Comparison of ENCODE assay signal across 9 mouse cellular contexts in the genomic region with DNA sequence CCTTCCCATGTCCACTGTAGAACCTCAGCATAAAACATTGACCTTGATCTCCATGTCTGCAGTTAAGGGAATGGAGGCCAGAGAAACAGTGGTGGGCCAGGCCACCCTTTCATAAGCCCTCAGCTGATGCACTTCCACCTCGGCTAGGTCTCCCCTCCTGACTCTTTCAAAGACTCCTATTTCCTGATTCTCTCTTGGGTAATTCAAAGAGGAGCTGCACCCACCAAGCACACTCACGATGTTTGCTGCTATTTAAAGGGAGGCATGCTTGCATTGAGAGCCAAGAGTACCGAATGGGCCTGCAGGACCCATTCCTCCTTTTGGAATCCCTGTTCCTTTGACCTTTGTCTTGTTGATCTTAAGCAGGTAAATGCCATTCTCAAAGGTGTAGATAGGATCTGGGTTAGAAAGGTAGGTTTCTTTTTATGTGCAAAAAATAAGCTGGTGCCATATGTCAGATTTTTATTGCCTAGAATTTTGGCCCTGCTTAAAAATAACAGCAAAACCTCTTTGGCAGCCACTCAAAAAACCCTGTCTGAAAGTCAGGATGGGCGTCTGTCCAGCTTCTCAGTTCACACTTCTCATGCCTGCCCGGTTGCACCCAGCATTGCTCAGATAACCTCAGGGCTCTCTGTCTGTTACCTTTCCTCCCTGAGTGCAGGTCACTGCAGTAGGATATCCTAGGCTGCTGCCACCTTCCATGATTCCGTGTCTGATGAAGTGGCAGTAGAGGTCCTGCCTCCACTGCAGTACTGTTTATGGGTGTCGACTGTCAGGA.
DNase-seq lines count a peak whose midpoint lies in the region; ATAC-seq and TF ChIP-seq lines count a peak whose summit lies in the region.
"Had no signal": no experiment of that assay in that cellular context is flagged by ENCODE, and none has a peak within 500 bp of the region (broad histone marks: within the 10 kb centered on the region; RNA-seq: fewer than 3 reads in every experiment).

No protein-coding gene starts in this region.

- DNase-seq in layer of hippocampus, adult 11-12 months (ENCODE audit: low spot score): peak; percentile 32
- no peak for DNase-seq in layer of hippocampus, adult 18-20 months (ENCODE audit: low spot score in 2 of 2)
- DNase-seq in adrenal gland, postnatal 36 days: peak; percentile 19 to 44
- peak; percentile 73 for DNase-seq in gastrocnemius, adult 2 months
- peak; percentile 30 for DNase-seq in kidney, postnatal 10 days
- DNase-seq in spleen, adult 18-20 months: no peak
- DNase-seq in midbrain, embryonic 14.5 days: no peak
- no peak for DNase-seq in midbrain, embryonic 10.5 days (ENCODE audit: low spot score)

- H3K9me3 ChIP-seq in midbrain, embryonic 14.5 days (ENCODE audit: control insufficient read depth, low read length): no peaks in the 10 kb centered on the region
- H3K9me3 ChIP-seq in midbrain, embryonic 10.5 days (replicated peaks): no peaks in the 10 kb centered on the region

- H3K4me1 ChIP-seq in midbrain, embryonic 14.5 days (ENCODE audit: control insufficient read depth, insufficient read depth, low read length): no peaks in the 10 kb centered on the region
- H3K4me1 ChIP-seq in midbrain, embryonic 10.5 days: no peaks in the 10 kb centered on the region

- H3K4me2 ChIP-seq in midbrain, embryonic 14.5 days (ENCODE audit: low read length): no peak overlapping the region

- H3K36me3 ChIP-seq in midbrain, embryonic 14.5 days (ENCODE audit: control insufficient read depth, insufficient read depth, low read length): no peaks in the 10 kb centered on the region
- H3K36me3 ChIP-seq in midbrain, embryonic 10.5 days: no peaks in the 10 kb centered on the region

- H3K4me3 ChIP-seq in gastrocnemius, adult 2 months: no peak overlapping the region
- no peak overlapping the region for H3K4me3 ChIP-seq in midbrain, embryonic 14.5 days (replicated peaks; ENCODE audit: low read depth, low read length)
- H3K4me3 ChIP-seq in midbrain, embryonic 10.5 days: no peak overlapping the region

- peak overlapping the region; percentile 88 for H3K27ac ChIP-seq in gastrocnemius, adult 2 months
- no peak overlapping the region for H3K27ac ChIP-seq in midbrain, embryonic 14.5 days (replicated peaks; ENCODE audit: low read depth, low read length)
- H3K27ac ChIP-seq in midbrain, embryonic 10.5 days (replicated peaks): no peak overlapping the region

- WGBS in midbrain, embryonic 14.5 days: 81% methylated on average over 7 of the region's 7 CpGs
- 88% methylated on average over 7 of the region's 7 CpGs for WGBS in midbrain, embryonic 10.5 days

- no peaks in the 10 kb centered on the region for H3K27me3 ChIP-seq in midbrain, embryonic 14.5 days (ENCODE audit: control insufficient read depth, insufficient read depth, low read length)
- H3K27me3 ChIP-seq in midbrain, embryonic 10.5 days (ENCODE audit: low read depth, poor library complexity, severe bottlenecking): no peaks in the 10 kb centered on the region

- ATAC-seq in midbrain, embryonic 14.5 days (ENCODE audit: low FRiP score, low TSS enrichment): no peak
- ATAC-seq: midbrain, embryonic 16.5 days had no signal

- intact Hi-C loops in gastrocnemius, adult 2 months (cut with DNase I): no loop called here

- H3K9ac ChIP-seq in midbrain, embryonic 14.5 days (replicated peaks; ENCODE audit: low read length): no peak overlapping the region

- no peak for TF ChIP-seq CTCF in gastrocnemius, adult 2 months (IDR thresholded peaks at IDR 0.05)

Comparison
In these comparisons a context has a peak if more than half of its experiments do, and no peak if none do; other contexts are left out.
1. DNase-seq: peak in layer of hippocampus, adult 11-12 months (single experiment), adrenal gland, postnatal 36 days (2 of 2), gastrocnemius, adult 2 months (single experiment) and kidney, postnatal 10 days (single experiment); none in layer of hippocampus, adult 18-20 months (0 of 2), spleen, adult 18-20 months (0 of 2), midbrain, embryonic 14.5 days (single experiment) and midbrain, embryonic 10.5 days (single experiment).